Mouse (Mus musculus) frontal cortex, adult (tissue): ENCODE measurements around the gene Arl4a.

Source experiments
- ATAC-seq: cut with Nextera tagmentation; 2 replicates; pipeline ENCODE4 v1.9.2; 2017; ENCODE audit warnings: mild to moderate bottlenecking, moderate library complexity, mixed read lengths; ENCODE audit not compliant: low TSS enrichment

Arl4a gene

GRCm38 (mm10) chr12:40009866-40010265 is 28.0 kb downstream of the Arl4a start:
- ATAC-seq: no peak

GRCm38 (mm10) chr12:40008459-40008858 is 29.4 kb downstream of the Arl4a start:
- ATAC-seq: no peak

- no peak for ATAC-seq
Observed at GRCm38 (mm10) chr12:40004766-40005165, 33.1 kb downstream of the Arl4a start.

- ATAC-seq: no peak
Observed at GRCm38 (mm10) chr12:39998853-39999195, 39.0 kb downstream of the Arl4a start.

GRCm38 (mm10) chr12:39998070-39998852 is 39.6 kb downstream of the Arl4a start:
- no peak for ATAC-seq

GRCm38 (mm10) chr12:39997651-39998050 is 40.2 kb downstream of the Arl4a start:
- ATAC-seq: no peak

GRCm38 (mm10) chr12:39996015-39996414 is 41.8 kb downstream of the Arl4a start:
- ATAC-seq: no peak

- ATAC-seq: no peak
Observed at GRCm38 (mm10) chr12:39995609-39996008, 42.2 kb downstream of the Arl4a start.

GRCm38 (mm10) chr12:39992767-39993302 is 45.0 kb downstream of the Arl4a start:
- ATAC-seq: no peak

GRCm38 (mm10) chr12:39990830-39991780 is 46.7 kb downstream of the Arl4a start:
- no peak for ATAC-seq

GRCm38 (mm10) chr12:39989136-39989535 is 48.7 kb downstream of the Arl4a start:
- no peak for ATAC-seq

- no peak for ATAC-seq
Observed at GRCm38 (mm10) chr12:39987177-39987576, 50.6 kb downstream of the Arl4a start.

GRCm38 (mm10) chr12:39985639-39986038 is 52.2 kb downstream of the Arl4a start:
- no peak for ATAC-seq

- peak; percentile 33 for ATAC-seq
Observed at GRCm38 (mm10) chr12:39979792-39980191, 58.0 kb downstream of the Arl4a start.

- peak; percentile 82 for ATAC-seq
Observed at GRCm38 (mm10) chr12:39979066-39979465, 58.8 kb downstream of the Arl4a start.

- ATAC-seq: no peak
Observed at GRCm38 (mm10) chr12:39977996-39978590, 59.7 kb downstream of the Arl4a start.

GRCm38 (mm10) chr12:39976426-39976825 is 61.4 kb downstream of the Arl4a start:
- no peak for ATAC-seq

- peak; percentile 58 for ATAC-seq
Observed at GRCm38 (mm10) chr12:39975829-39976340, 61.9 kb downstream of the Arl4a start.

GRCm38 (mm10) chr12:39974977-39975583 is 62.7 kb downstream of the Arl4a start:
- ATAC-seq: no peak

- ATAC-seq: peak; percentile 42
Observed at GRCm38 (mm10) chr12:39974273-39974672, 63.6 kb downstream of the Arl4a start.

GRCm38 (mm10) chr12:39969500-39969899 is 68.3 kb downstream of the Arl4a start:
- ATAC-seq: no peak
